Mouse (Mus musculus): ENCODE measurements around the gene Tmie.
A peak's percentile ranks its signal among the peaks of the same experiment; 100 is the strongest.

- TF ChIP-seq POLR2A (IDR thresholded peaks at IDR 0.05; ENCODE audit: insufficient read depth, low read length) (no peak), EP300 (IDR thresholded peaks at IDR 0.05; ENCODE audit: insufficient read depth, low read depth, low read length) (0 out of 2 replicates have a peak, but pooled peaks have one; percentile 16), CTCF (IDR thresholded peaks at IDR 0.05; ENCODE audit: low read depth, low read length) (no peak)
Measured at GRCm38 (mm10) chr9:110887388-110888303, 7.7 kb upstream of the Tmie start.

Measured in ES-Bruce4 (cell line).